Mouse (Mus musculus) right cerebral cortex, postnatal 14 days (tissue): ENCODE measurements around the gene Mrps23.
"Not testable (repeated sequence)": the region's sequence is repeated elsewhere in the genome, so short reads cannot be mapped to it uniquely, and the experiment has no call there.

Experiments
- DNase-seq: peaks from one replicate; pipeline ENCODE4 v3.0.0; 2022

Mrps23 gene

GRCm38 (mm10) chr11:88180467-88180958, 23.7 kb upstream of the Mrps23 start:
- DNase-seq: no peak

GRCm38 (mm10) chr11:88180959-88181619, 23.1 kb upstream of the Mrps23 start:
- DNase-seq: peak; percentile 50

- no peak for DNase-seq
These were observed 19.5 kb upstream of the Mrps23 start for GRCm38 (mm10) chr11:88184632-88185180.

- no peak for DNase-seq
These were observed 17.9 kb upstream of the Mrps23 start for GRCm38 (mm10) chr11:88186078-88186946.

- DNase-seq: no peak
These were observed 17.3 kb upstream of the Mrps23 start for GRCm38 (mm10) chr11:88186947-88187243.

- DNase-seq: peak; percentile 77
These were observed 16.6 kb upstream of the Mrps23 start for GRCm38 (mm10) chr11:88187417-88188133.

- DNase-seq: no peak
These were observed 16.0 kb upstream of the Mrps23 start for GRCm38 (mm10) chr11:88188216-88188615.

- no peak for DNase-seq
These were observed 15.6 kb upstream of the Mrps23 start for GRCm38 (mm10) chr11:88188635-88189034.

GRCm38 (mm10) chr11:88192595-88192994, 11.6 kb upstream of the Mrps23 start:
- no peak for DNase-seq

- DNase-seq: no peak
These were observed 10.9 kb upstream of the Mrps23 start for GRCm38 (mm10) chr11:88193098-88193823.

- no peak for DNase-seq
These were observed 10.1 kb upstream of the Mrps23 start for GRCm38 (mm10) chr11:88193824-88194696.

- not testable (repeated sequence) for DNase-seq
These were observed 8.5 kb upstream of the Mrps23 start for GRCm38 (mm10) chr11:88195699-88196098.

- peak; percentile 60 for DNase-seq
These were observed 7.0 kb upstream of the Mrps23 start for GRCm38 (mm10) chr11:88197153-88197576.

GRCm38 (mm10) chr11:88198223-88198622, 6.0 kb upstream of the Mrps23 start:
- no peak for DNase-seq

GRCm38 (mm10) chr11:88201172-88201571, 3.0 kb upstream of the Mrps23 start:
- DNase-seq: no peak

GRCm38 (mm10) chr11:88202077-88202476, 2.1 kb upstream of the Mrps23 start:
- no peak for DNase-seq

GRCm38 (mm10) chr11:88204593-88205368, 593 bp downstream of the Mrps23 start:
- DNase-seq: no peak

- not testable (repeated sequence) for DNase-seq
These were observed 2.4 kb downstream of the Mrps23 start for GRCm38 (mm10) chr11:88206576-88206975.

- DNase-seq: no peak
These were observed 3.5 kb downstream of the Mrps23 start for GRCm38 (mm10) chr11:88207697-88208096.

- DNase-seq: no peak
These were observed 7.8 kb downstream of the Mrps23 start for GRCm38 (mm10) chr11:88211824-88212582.
